Mouse (Mus musculus): ENCODE data around the gene Sae1. TPM values are rescaled to one million over a fixed set of nuclear protein-coding genes. Genes with fewer than 3 reads are reported as not detected.
A peak's percentile ranks its signal among the peaks of the same experiment; 100 is the strongest.

Sae1 gene
- polyA plus RNA-seq, 1 experiment, result 169 TPM

- Histone ChIP-seq H3K4me3 (peak overlapping the region; percentile 98), H3ac (ENCODE audit: control insufficient read depth, insufficient read length) (no peak overlapping the region), H3K79me2 (ENCODE audit: control insufficient read depth, insufficient read depth) (peaks cover 54% of the 10 kb centered on the region), H3K36me3 (ENCODE audit: control insufficient read depth, insufficient read depth) (no peaks in the 10 kb centered on the region), H3K4me2 (ENCODE audit: low read depth) (peak overlapping the region; percentile 87), H3K27me3 (ENCODE audit: control insufficient read depth, insufficient read depth, insufficient read length) (no peaks in the 10 kb centered on the region)
- TF ChIP-seq MAX (IDR thresholded peaks at IDR 0.05; ENCODE audit: low read depth) (peak; percentile 30), POLR2AphosphoS2 (IDR thresholded peaks at IDR 0.05; ENCODE audit: insufficient read length, low read depth) (peak; percentile 79), CEBPB (IDR thresholded peaks at IDR 0.05; ENCODE audit: insufficient read depth, poor library complexity, severe bottlenecking) (no peak), POLR2A (IDR thresholded peaks at IDR 0.05; ENCODE audit: insufficient read length, low read depth) (peak; percentile 49)
These were observed 15.7 kb upstream of the Sae1 start for GRCm38 (mm10) chr7:16402968-16403948.

- Histone ChIP-seq H3K4me2 (ENCODE audit: low read depth) (peak overlapping the region; percentile 87), H3K36me3 (ENCODE audit: control insufficient read depth, insufficient read depth) (no peaks in the 10 kb centered on the region), H3K4me3 (peak overlapping the region; percentile 98), H3K79me2 (ENCODE audit: control insufficient read depth, insufficient read depth) (peaks cover 47% of the 10 kb centered on the region), H3K27me3 (ENCODE audit: control insufficient read depth, insufficient read depth, insufficient read length) (no peaks in the 10 kb centered on the region), H3ac (ENCODE audit: control insufficient read depth, insufficient read length) (peak overlapping the region; percentile 65)
- TF ChIP-seq E2F4 (IDR thresholded peaks at IDR 0.05; ENCODE audit: insufficient read depth) (no peak), MYOG (IDR thresholded peaks at IDR 0.05; ENCODE audit: control insufficient read depth in 1 of 3, insufficient read depth in 1 of 3, insufficient read length in 2 of 3, low read depth in 2 of 3) (no peak), POLR2A (IDR thresholded peaks at IDR 0.05; ENCODE audit: insufficient read length, low read depth) (peak; percentile 7), REST (IDR thresholded peaks at IDR 0.05; ENCODE audit: insufficient read depth, insufficient read length) (no peak), TCF3 (IDR thresholded peaks at IDR 0.05; ENCODE audit: insufficient read length, low read depth) (no peak)
These were observed 14.8 kb upstream of the Sae1 start for GRCm38 (mm10) chr7:16402449-16402848.

- H3ac ChIP-seq (ENCODE audit: control insufficient read depth, insufficient read length), result peak overlapping the region; percentile 65
- H3K4me3 ChIP-seq, result peak overlapping the region; percentile 98
- no peaks in the 10 kb centered on the region for H3K27me3 ChIP-seq (ENCODE audit: control insufficient read depth, insufficient read depth, insufficient read length)
- TF ChIP-seq POLR2A (IDR thresholded peaks at IDR 0.05; ENCODE audit: insufficient read length, low read depth), result peak; percentile 45
- no peak for TF ChIP-seq USF1 (IDR thresholded peaks at IDR 0.05; ENCODE audit: low read depth)
- peaks cover 43% of the 10 kb centered on the region for H3K79me2 ChIP-seq (ENCODE audit: control insufficient read depth, insufficient read depth)
- H3K4me2 ChIP-seq (ENCODE audit: low read depth), result peak overlapping the region; percentile 87
- no peaks in the 10 kb centered on the region for H3K36me3 ChIP-seq (ENCODE audit: control insufficient read depth, insufficient read depth)
These were observed 14.4 kb upstream of the Sae1 start for GRCm38 (mm10) chr7:16401991-16402431.

DNA sequence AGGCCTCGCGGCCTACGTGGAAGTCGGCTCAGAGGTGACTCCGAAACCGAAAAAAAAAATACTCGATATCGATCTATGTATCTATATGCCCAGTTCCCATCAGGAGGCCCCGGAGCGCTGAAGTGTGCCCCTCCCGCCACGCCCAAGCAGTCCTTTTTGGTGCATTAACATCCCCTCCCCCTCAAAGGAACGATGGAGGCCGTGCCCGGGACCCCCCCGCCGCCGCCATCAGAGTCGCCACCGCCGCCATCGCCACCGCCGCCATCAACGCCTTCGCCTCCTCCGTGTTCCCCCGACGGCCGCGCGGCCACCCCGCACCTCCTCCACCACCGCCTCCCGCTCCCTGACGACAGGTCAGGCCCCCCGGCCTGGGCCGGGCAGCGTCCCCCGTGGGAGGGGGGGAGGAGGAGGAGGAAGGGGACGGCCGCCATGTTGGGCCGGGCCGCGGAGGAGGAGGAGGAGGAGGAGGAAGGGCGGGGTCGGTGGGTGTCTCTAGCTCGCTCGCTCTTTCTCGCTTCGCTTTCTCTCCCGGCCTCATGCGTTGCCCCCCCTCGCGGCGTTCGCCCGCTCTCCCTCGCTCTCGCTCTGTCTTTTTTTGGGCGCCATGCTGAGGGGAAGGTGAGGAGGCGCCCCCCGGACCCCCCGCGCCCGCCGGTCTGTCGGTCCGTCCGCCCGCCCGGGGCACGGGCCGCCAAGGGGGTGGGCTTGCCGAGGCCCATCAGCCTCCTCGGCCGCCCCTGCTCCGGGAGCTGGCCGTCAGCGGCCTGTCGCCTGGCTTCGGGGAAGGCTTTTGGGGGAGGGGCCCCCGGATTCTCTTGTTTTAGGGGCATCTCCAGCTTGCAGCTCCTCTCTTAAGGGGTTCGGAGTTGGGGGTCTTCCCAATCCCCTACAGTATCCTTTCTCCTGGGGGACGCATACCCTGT, 13.3 kb upstream of the Sae1 start, which contains the start of gene Zc3h4:
Gene Zc3h4 (plus strand): TSS at position 222 of the 923 bp plus-strand sequence.
- peaks cover 34% of the 10 kb centered on the region for H3K79me2 ChIP-seq (ENCODE audit: control insufficient read depth, insufficient read depth)
- H3K4me2 ChIP-seq (ENCODE audit: low read depth), result peak within 1 kb of the TSS; percentile 87
- no peaks in the 10 kb centered on the region for H3K27me3 ChIP-seq (ENCODE audit: control insufficient read depth, insufficient read depth, insufficient read length)
- H3ac ChIP-seq (ENCODE audit: control insufficient read depth, insufficient read length), result peak within 1 kb of the TSS; percentile 65
- H3K36me3 ChIP-seq (ENCODE audit: control insufficient read depth, insufficient read depth), result no peaks in the 10 kb centered on the region
- peak; percentile 69 for TF ChIP-seq POLR2A (IDR thresholded peaks at IDR 0.05; ENCODE audit: insufficient read length, low read depth)
- TF ChIP-seq POLR2AphosphoS2 (IDR thresholded peaks at IDR 0.05; ENCODE audit: insufficient read length, low read depth), result peak; percentile 85
- TF ChIP-seq MAX (IDR thresholded peaks at IDR 0.05; ENCODE audit: low read depth), result no peak
- peak in 1 of 3 experiments; percentile 19 for TF ChIP-seq MYOD1 (IDR thresholded peaks at IDR 0.05; ENCODE audit: control insufficient read depth in 1 of 3, insufficient read length in 2 of 3, low read depth in 2 of 3)
- TF ChIP-seq E2F4 (IDR thresholded peaks at IDR 0.05; ENCODE audit: insufficient read depth), result no peak
- peak; percentile 5 for TF ChIP-seq REST (IDR thresholded peaks at IDR 0.05; ENCODE audit: insufficient read depth, insufficient read length)
- H3K4me3 ChIP-seq, result peak within 1 kb of the TSS; percentile 98

- H3K4me3 ChIP-seq, result peak overlapping the region; percentile 98
- no peaks in the 10 kb centered on the region for H3K36me3 ChIP-seq (ENCODE audit: control insufficient read depth, insufficient read depth)
- H3ac ChIP-seq (ENCODE audit: control insufficient read depth, insufficient read length), result peak overlapping the region; percentile 65
- TF ChIP-seq SRF (IDR thresholded peaks at IDR 0.05; ENCODE audit: control insufficient read depth, insufficient read length, low read depth) (no peak), MYOD1 (IDR thresholded peaks at IDR 0.05; ENCODE audit: control insufficient read depth in 1 of 3, insufficient read length in 2 of 3, low read depth in 2 of 3) (no peak), TCF3 (IDR thresholded peaks at IDR 0.05; ENCODE audit: insufficient read length, low read depth) (no peak), USF1 (IDR thresholded peaks at IDR 0.05; ENCODE audit: low read depth) (peak; percentile 91), MAX (IDR thresholded peaks at IDR 0.05; ENCODE audit: low read depth) (no peak), MYOG (IDR thresholded peaks at IDR 0.05; ENCODE audit: control insufficient read depth in 1 of 3, insufficient read depth in 1 of 3, insufficient read length in 2 of 3, low read depth in 2 of 3) (peak in 1 of 3 experiments; percentile 11), TCF12 (IDR thresholded peaks at IDR 0.05; ENCODE audit: insufficient read depth, poor library complexity, severe bottlenecking) (no peak), POLR2AphosphoS2 (IDR thresholded peaks at IDR 0.05; ENCODE audit: insufficient read length, low read depth) (peak; percentile 78), E2F4 (IDR thresholded peaks at IDR 0.05; ENCODE audit: insufficient read depth) (no peak), POLR2A (IDR thresholded peaks at IDR 0.05; ENCODE audit: insufficient read length, low read depth) (peak; percentile 65), CEBPB (IDR thresholded peaks at IDR 0.05; ENCODE audit: insufficient read depth, poor library complexity, severe bottlenecking) (no peak), REST (IDR thresholded peaks at IDR 0.05; ENCODE audit: insufficient read depth, insufficient read length) (no peak)
- peaks cover 34% of the 10 kb centered on the region for H3K79me2 ChIP-seq (ENCODE audit: control insufficient read depth, insufficient read depth)
- H3K27me3 ChIP-seq (ENCODE audit: control insufficient read depth, insufficient read depth, insufficient read length), result no peaks in the 10 kb centered on the region
- peak overlapping the region; percentile 100 for H3K4me2 ChIP-seq (ENCODE audit: low read depth)
These were observed 12.4 kb upstream of the Sae1 start for GRCm38 (mm10) chr7:16399820-16400688.
